15 mouse cellular contexts compared by ENCODE assay signal in the genomic region with DNA sequence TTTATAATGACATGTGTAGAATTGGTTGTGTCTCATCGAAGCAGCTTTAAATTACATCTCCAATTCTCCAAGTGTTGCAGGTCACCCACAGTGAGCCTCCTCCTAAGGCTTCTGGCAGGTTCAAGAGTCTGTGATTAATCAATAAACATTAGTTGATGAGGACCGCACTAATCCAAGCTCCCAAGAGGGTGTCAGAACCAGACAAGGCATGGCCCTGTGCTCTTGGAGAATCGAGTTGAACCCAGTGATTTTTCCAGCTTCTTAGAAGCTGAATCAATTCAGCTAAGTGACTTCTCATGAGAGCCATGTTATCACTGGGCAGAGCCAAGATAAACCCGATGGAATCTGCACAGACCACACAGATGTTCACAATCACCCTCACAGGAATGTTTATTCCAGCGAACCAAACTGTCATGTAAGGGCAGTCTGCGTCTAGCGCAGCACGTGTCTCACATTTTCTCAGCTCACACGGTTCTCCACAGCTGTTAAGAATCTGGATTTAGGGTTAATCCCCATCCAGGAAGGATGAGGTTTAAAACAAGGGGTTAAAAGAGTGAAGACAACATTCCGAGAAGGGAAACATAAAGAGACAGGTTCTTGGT.
A peak's percentile ranks its signal among the peaks of the same experiment; 100 is the strongest.
DNase-seq lines count a peak whose midpoint lies in the region; ATAC-seq and TF ChIP-seq lines count a peak whose summit lies in the region.
"Had no signal": no experiment of that assay in that cellular context is flagged by ENCODE, and none has a peak within 500 bp of the region (broad histone marks: within the 10 kb centered on the region; RNA-seq: fewer than 3 reads in every experiment).

No protein-coding gene starts in this region.

- H3K4me2 ChIP-seq in lung, embryonic 15.5 days = no peak overlapping the region
- H3K4me2 ChIP-seq in liver, postnatal 0 days (ENCODE audit: low read depth, low read length) = no peak overlapping the region
- H3K4me2 ChIP-seq: limb, embryonic 15.5 days; neural tube, embryonic 13.5 days had no signal

- TF ChIP-seq EP300 in heart, adult 2 months (IDR thresholded peaks at IDR 0.05; ENCODE audit: insufficient read depth, low read depth, low read length) = no peak
- TF ChIP-seq EP300 in liver, postnatal 0 days (IDR thresholded peaks at IDR 0.05; ENCODE audit: low read depth) = no peak

- WGBS in heart, adult 2 months = 38% methylated on average over 10 of the region's 10 CpGs
- 23% methylated on average over 10 of the region's 10 CpGs for WGBS in lung, embryonic 15.5 days
- WGBS in liver, postnatal 0 days (ENCODE audit: insufficient replicate concordance) = 60% methylated on average over 10 of the region's 10 CpGs

- H3K36me3 ChIP-seq in heart, adult 2 months (ENCODE audit: control insufficient read depth, insufficient read depth, low read length) = peaks cover 9% of the 10 kb centered on the region
- no peaks in the 10 kb centered on the region for H3K36me3 ChIP-seq in lung, embryonic 15.5 days
- no peaks in the 10 kb centered on the region for H3K36me3 ChIP-seq in liver, postnatal 0 days (replicated peaks; ENCODE audit: insufficient read depth, low read length)
- H3K36me3 ChIP-seq: G1E; hindbrain, embryonic 10.5 days; limb, embryonic 15.5 days; neural tube, embryonic 13.5 days had no signal

- no peak for TF ChIP-seq POLR2A in heart, adult 2 months (IDR thresholded peaks at IDR 0.05; ENCODE audit: insufficient read depth, low read depth, low read length)

- H3K9ac ChIP-seq in heart, adult 2 months (ENCODE audit: low read depth, low read length) = no peak overlapping the region
- no peak overlapping the region for H3K9ac ChIP-seq in lung, embryonic 15.5 days
- no peak overlapping the region for H3K9ac ChIP-seq in liver, postnatal 0 days (replicated peaks)
- H3K9ac ChIP-seq: limb, embryonic 15.5 days; neural tube, embryonic 13.5 days had no signal

- no peak for DNase-seq in heart, adult 2 months
- DNase-seq in heart, adult 18-20 months = no peak
- DNase-seq in lung, postnatal 14 days = no peak
- peak; percentile 50 for DNase-seq in embryo, embryonic 10.5 days (ENCODE audit: low spot score)
- DNase-seq in lung, postnatal 10 days = peak; percentile 19
- DNase-seq in liver, postnatal 0 days = no peak
- DNase-seq in cerebellum, adult 8-10 months = no peak
- DNase-seq: adrenal gland, postnatal 14 days had no signal

- H3K27ac ChIP-seq in heart, adult 2 months = peak overlapping the region; percentile 30; the same call in 1 of the 2 replicates
- peak overlapping the region; percentile 64 for H3K27ac ChIP-seq in lung, embryonic 15.5 days
- no peak overlapping the region for H3K27ac ChIP-seq in liver, postnatal 0 days (ENCODE audit: low read depth)
- H3K27ac ChIP-seq: hindbrain, embryonic 10.5 days; limb, embryonic 15.5 days; neural tube, embryonic 13.5 days had no signal

- no peak for TF ChIP-seq CTCF in heart, adult 2 months (IDR thresholded peaks at IDR 0.05)
- no peak for TF ChIP-seq CTCF in liver, postnatal 0 days (IDR thresholded peaks at IDR 0.05; ENCODE audit: low read depth)

- no peak overlapping the region for H3K4me3 ChIP-seq in heart, adult 2 months
- H3K4me3 ChIP-seq in lung, embryonic 15.5 days = no peak overlapping the region
- H3K4me3 ChIP-seq in liver, postnatal 0 days (ENCODE audit: low read depth, low read length) = no peak overlapping the region
- H3K4me3 ChIP-seq: hindbrain, embryonic 10.5 days; limb, embryonic 15.5 days; neural tube, embryonic 13.5 days had no signal

- ATAC-seq in lung, embryonic 15.5 days (ENCODE audit: borderline replicate concordance, extremely low read depth, low FRiP score, low TSS enrichment) = peak; percentile 82; the same call in 1 of the 2 replicates
- no peak for ATAC-seq in liver, postnatal 0 days
- ATAC-seq: inflammation-experienced regulatory T-cells, adult 6 months; midbrain, embryonic 16.5 days had no signal

- intact Hi-C loops in heart, adult 2 months (cut with DNase I) = no loop called here

- no peaks in the 10 kb centered on the region for H3K9me3 ChIP-seq in lung, embryonic 15.5 days
- no peaks in the 10 kb centered on the region for H3K9me3 ChIP-seq in liver, postnatal 0 days (ENCODE audit: low read length)
- H3K9me3 ChIP-seq: hindbrain, embryonic 10.5 days; limb, embryonic 15.5 days; neural tube, embryonic 13.5 days had no signal

- H3K79me2 ChIP-seq in heart, adult 2 months (replicated peaks; ENCODE audit: control insufficient read depth, insufficient read depth, low read length) = no peaks in the 10 kb centered on the region

- H3K4me1 ChIP-seq in heart, adult 2 months (ENCODE audit: control insufficient read depth, insufficient read depth, low read length) = peaks cover 19% of the 10 kb centered on the region
- peaks cover 29% of the 10 kb centered on the region for H3K4me1 ChIP-seq in lung, embryonic 15.5 days
- peaks cover 18% of the 10 kb centered on the region; the same call in 1 of the 2 replicates for H3K4me1 ChIP-seq in liver, postnatal 0 days (ENCODE audit: insufficient read depth)
- H3K4me1 ChIP-seq: neural tube, embryonic 13.5 days had no signal

- H3K27me3 ChIP-seq in heart, adult 2 months (ENCODE audit: control insufficient read depth, insufficient read depth, low read length) = no peaks in the 10 kb centered on the region
- no peaks in the 10 kb centered on the region for H3K27me3 ChIP-seq in lung, embryonic 15.5 days
- H3K27me3 ChIP-seq in liver, postnatal 0 days (ENCODE audit: insufficient read depth, low read length) = no peaks in the 10 kb centered on the region
- H3K27me3 ChIP-seq: limb, embryonic 15.5 days; neural tube, embryonic 13.5 days had no signal

Comparison
In these comparisons a context has a peak if more than half of its experiments do, and no peak if none do; other contexts are left out.
1. DNase-seq: peak in embryo, embryonic 10.5 days (single experiment) and lung, postnatal 10 days (single experiment); none in heart, adult 2 months (0 of 2), heart, adult 18-20 months (0 of 2), lung, postnatal 14 days (single experiment), liver, postnatal 0 days (single experiment) and cerebellum, adult 8-10 months (single experiment).